Mouse (Mus musculus): Measurements from ENCODE around the gene 4933405O20Rik. TPM values are rescaled to one million over a fixed set of nuclear protein-coding genes. Genes with fewer than 3 reads are reported as not detected.

The 4933405O20Rik gene
- total RNA-seq (2021) = not detected
- long read RNA-seq, experiment 1 = 0 reads
- long read RNA-seq, experiment 2 = 0 reads

DNA sequence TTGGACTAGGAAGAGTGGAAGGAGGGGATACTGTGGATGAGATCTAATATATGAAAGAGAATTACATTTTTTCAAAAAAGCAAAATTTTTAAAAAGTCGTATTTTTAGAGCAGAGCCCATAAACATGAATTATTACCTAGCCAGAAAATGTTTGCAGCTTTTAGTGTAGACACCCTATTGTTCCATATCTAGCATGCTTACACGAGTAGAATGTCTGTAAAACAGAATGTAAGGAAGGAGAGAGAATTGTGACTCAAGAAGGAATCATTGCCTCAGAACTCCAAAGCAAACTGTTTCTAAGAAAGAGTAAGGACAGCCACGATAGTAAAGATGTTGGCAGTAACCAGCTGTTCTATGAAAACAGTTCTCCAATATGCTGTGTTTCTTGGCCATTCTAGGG lies at the start of gene 4933405O20Rik:
Gene 4933405O20Rik, plus strand, starts transcription at position 301 of the 400 bp plus-strand sequence.
- DNase-seq (ENCODE audit: low spot score in 2 of 2) = no peak

DNA sequence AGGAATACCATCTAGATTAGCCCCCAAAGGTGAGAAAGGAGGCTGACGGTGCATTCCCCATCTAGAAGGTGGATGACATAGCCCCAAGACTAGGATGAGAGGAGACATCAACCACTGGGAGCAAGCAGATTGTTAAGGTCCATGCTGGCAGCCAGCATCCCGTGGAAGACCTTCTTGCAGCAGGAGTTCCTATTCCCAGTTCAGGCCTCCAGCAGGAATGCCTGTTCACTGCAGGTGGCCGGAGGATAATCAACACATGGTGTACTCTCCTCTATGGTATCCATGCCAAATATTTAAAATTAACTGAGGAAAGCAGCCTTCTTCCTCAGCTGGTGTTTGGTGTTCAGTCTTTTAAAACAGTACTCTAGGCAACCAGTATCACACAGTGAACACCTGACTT lies 49.4 kb upstream of the 4933405O20Rik start:
- DNase-seq (ENCODE audit: low spot score in 2 of 2) = no peak

DNA sequence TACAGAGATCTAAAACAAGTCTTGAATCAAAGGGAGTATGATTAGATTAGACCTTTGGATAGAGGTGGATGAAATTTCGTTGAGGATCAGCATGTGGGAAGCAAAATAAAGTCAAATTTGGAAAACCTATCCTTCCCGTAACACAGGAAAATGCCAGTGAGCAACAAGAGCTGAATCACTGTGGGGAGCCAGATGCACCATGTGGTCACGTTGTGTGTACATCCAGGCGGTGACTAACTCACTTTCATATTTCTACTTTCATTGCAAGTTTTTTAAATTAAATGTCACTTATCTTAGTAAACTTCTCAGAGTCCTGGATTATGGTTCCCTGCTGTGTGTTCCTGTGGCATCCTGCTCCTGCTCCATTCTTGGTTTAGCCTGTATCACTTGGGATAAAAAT lies 47.6 kb upstream of the 4933405O20Rik start:
- DNase-seq (ENCODE audit: low spot score in 2 of 2) = no peak

DNA sequence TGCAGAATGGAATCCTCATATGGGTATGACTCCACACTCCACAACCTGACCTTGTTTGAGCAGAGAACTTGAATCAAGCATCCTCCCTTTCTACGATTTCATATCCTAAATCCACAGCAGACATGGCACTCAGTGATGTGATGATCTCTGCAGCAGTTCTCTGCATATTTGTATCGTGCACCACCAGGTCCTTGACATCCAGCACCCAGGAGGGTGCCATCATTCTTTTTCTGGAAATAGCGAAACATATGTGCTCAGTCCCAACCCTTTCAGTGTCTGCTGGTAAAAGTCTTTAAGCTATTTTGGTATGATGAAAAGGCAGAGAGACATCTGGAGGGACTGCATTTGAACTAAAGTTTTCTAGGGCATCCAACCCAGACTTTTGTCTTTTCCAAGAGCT lies 36.3 kb upstream of the 4933405O20Rik start:
- DNase-seq (ENCODE audit: low spot score in 2 of 2) = no peak

DNA sequence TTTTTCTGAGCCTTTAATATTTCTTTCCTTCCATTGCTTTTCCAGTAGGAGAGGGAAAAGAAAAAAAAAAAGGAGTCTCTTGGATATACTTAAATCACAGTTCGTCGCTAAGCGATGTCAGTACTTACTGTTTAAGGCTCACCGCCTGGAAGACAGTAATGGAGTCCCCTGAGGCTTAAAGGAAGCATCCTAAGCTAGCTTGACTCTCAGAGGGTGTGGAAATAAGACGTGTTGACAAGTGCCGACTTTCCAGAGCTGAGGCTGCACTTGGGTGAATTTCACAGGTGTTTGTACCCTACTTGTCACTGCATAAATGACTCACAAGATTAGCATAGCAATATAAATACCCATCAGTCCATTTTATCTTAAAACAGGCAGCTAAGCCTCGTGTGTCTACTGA lies 25.1 kb upstream of the 4933405O20Rik start:
- no peak for DNase-seq (ENCODE audit: low spot score in 2 of 2)

DNA sequence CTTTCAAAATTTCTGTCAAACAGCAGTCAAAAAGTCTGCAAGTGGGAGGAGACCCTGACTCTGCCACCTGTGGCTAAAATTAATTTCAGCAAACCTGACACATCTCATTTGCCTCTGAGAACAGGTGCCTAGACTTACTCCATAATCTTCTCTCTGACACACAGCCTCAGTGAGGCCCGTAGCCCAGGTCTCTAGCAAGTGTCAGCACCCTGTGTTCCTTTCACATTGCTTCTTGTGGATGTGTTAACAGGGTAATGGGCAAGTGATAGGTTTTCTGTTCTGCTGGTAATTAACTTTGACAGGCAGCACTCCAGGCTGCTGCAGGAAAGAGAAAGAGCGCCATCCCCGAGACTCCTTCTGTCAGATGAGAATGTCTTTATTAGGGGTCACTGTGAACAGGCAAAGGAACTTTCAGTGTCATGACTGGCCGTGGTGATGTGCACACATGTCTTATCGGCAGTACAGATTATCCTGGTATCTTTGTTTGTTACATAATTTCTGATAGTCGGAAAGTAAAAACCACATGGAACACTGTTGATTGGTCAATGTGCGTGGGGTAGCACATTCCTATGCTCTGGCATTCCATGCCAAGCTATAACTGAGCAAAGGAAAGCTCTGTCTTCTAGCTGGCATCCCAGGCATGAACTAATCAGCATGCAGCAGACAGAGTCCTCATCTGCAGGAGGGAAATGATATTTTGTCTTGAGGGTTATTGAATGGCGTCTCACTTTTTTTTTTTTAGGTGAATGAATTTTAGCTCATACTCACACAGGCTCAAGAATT lies 10.2 kb upstream of the 4933405O20Rik start:
- DNase-seq (ENCODE audit: low spot score in 2 of 2) = no peak

DNA sequence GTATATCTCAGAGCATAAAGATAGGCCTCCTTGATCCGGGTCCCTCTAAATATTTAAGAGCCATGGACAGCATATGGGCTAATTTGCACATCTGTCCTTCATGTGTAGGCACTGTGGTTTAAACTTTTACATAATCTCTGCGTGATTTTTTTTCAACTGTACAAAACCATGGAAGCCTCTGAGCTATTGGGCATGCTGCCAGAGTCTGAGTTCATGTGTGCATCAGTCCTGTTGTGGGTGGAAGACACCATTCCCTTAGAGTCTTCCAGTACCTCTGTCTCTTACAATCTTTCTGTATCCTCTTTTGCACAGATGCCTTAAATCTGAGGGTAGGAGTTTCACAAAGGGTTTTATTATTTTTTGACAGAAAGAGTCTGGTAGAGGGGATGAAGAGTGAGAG lies 15.1 kb downstream of the 4933405O20Rik start:
- DNase-seq (ENCODE audit: low spot score in 2 of 2) = no peak

DNA sequence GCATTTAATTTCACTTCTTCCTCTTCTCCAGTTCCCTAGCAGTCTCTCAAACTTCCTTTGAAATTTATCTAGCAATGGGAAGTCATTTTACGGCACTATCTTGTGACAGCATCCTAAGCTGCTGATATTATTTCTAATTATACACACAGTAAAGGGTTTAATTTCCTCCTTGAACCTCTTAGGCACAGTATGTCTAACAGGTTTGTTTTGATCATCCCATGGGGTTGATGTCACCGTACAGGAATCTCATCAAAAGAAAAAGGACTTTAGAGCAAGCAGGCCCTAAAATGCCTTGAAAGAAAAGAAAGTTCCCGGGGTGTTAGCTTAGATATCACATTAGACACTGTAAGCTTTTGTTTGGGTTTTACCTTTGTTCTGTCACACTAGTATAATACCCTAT lies 30.2 kb downstream of the 4933405O20Rik start:
- no peak for DNase-seq (ENCODE audit: low spot score in 2 of 2)

DNA sequence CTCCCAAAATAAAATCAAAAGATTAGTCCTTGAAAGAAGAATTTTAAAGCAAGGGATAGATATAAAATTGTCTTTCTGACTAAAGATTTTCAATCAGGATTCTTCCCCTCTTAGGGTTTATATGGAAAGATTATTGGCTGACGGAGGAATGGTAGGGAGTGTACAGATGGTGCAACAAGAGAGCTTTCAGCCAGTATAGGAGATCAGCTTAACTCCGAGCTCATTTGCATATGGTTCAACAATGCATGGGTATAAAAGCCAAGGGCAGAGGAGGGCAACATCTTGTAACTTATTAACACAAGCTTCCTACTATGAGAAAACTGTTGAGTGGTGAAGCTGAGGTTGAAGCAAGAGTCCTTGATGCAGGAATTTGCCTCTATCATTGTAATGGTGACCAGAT lies 34.2 kb downstream of the 4933405O20Rik start:
- DNase-seq (ENCODE audit: low spot score in 2 of 2) = no peak
